ENCODE assay signal across 21 mouse cellular contexts in the genomic region with DNA sequence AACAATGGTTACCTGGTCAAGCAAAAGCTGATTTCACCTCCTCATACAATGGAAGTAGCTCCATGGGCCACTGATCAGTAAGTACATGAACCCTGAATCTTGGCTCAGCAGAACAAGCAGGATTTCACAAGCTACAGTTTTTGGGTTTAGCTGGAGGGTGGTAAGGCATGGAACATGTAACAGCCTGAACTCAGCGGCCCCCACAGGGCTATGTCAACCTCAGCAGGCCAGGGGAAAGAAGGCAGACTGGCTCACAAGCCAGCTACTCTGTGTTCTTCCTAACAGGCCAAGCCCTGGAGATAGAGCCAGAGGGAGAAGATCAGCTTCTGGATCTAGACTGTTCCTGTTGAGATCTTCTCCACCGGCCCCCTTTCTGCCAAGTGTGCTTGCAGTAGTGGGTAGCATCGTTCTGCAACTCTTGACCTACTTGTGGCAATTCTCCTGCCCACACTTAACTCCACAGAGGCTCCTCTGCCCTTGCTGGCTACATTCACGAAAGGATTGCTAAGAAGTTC.
"Had no signal": no experiment of that assay in that cellular context is flagged by ENCODE, and none has a peak within 500 bp of the region (broad histone marks: within the 10 kb centered on the region; RNA-seq: fewer than 3 reads in every experiment).

No protein-coding gene starts in this region.

- H3K4me2 ChIP-seq: kidney, embryonic 15.5 days; limb, embryonic 12.5 days; limb, embryonic 15.5 days; liver, embryonic 13.5 days; midbrain, embryonic 13.5 days; neural tube, embryonic 12.5 days; neural tube, embryonic 15.5 days had no signal

- H3K9ac ChIP-seq: kidney, embryonic 15.5 days; limb, embryonic 12.5 days; limb, embryonic 15.5 days; liver, embryonic 13.5 days; midbrain, embryonic 13.5 days; neural tube, embryonic 12.5 days; neural tube, embryonic 15.5 days had no signal

- ATAC-seq: midbrain, embryonic 13.5 days had no signal

- DNase-seq: kidney, adult 11 months; kidney, adult 8-10 months; kidney, postnatal 10 days; kidney, postnatal 36 days; left cerebral cortex, postnatal 4 days; liver, embryonic 13.5 days; lung, adult 2 months; lung, postnatal 14 days; right cerebral cortex, adult 18-20 months; right cerebral cortex, postnatal 14 days; right cerebral cortex, postnatal 4 days; thymus, adult 2 months; thymus, postnatal 25 days had no signal

- H3K27ac ChIP-seq: kidney, embryonic 15.5 days; limb, embryonic 12.5 days; limb, embryonic 15.5 days; liver, embryonic 13.5 days; macrophage; midbrain, embryonic 13.5 days; neural tube, embryonic 12.5 days; neural tube, embryonic 15.5 days; stomach, postnatal 0 days had no signal

- H3K4me3 ChIP-seq: kidney, embryonic 15.5 days; limb, embryonic 12.5 days; limb, embryonic 15.5 days; liver, embryonic 13.5 days; midbrain, embryonic 13.5 days; neural tube, embryonic 12.5 days; neural tube, embryonic 15.5 days had no signal

- H3K36me3 ChIP-seq: kidney, embryonic 15.5 days; limb, embryonic 12.5 days; limb, embryonic 15.5 days; liver, embryonic 13.5 days; midbrain, embryonic 13.5 days; neural tube, embryonic 12.5 days; neural tube, embryonic 15.5 days had no signal

- H3K27me3 ChIP-seq: kidney, embryonic 15.5 days; limb, embryonic 15.5 days; liver, embryonic 13.5 days; midbrain, embryonic 13.5 days; neural tube, embryonic 12.5 days; neural tube, embryonic 15.5 days had no signal

- H3K4me1 ChIP-seq: limb, embryonic 12.5 days; limb, embryonic 15.5 days; liver, embryonic 13.5 days had no signal

- H3K9me3 ChIP-seq: kidney, embryonic 15.5 days; limb, embryonic 12.5 days; limb, embryonic 15.5 days; liver, embryonic 13.5 days; midbrain, embryonic 13.5 days; neural tube, embryonic 12.5 days; neural tube, embryonic 15.5 days had no signal
